Mouse (Mus musculus) intestine, embryonic 16.5 days (tissue): ENCODE measurements around the gene Reep3. TPM values are rescaled to one million over a fixed set of nuclear protein-coding genes. Genes with fewer than 3 reads are reported as not detected.

Experiments
- ATAC-seq: fragments of 200-750 bp; cut with Nextera tagmentation; 2 replicates; pipeline ENCODE4 v1.8.0; 2017; ENCODE audit warnings: moderate TSS enrichment, moderate library complexity
- H3K27ac ChIP-seq: fragments of 300-500 bp; sonication (generic); 2 replicates; pipeline ENCODE4 v1.5.1; 2014; ENCODE audit warnings: mild to moderate bottlenecking, low read length
- H3K27me3 ChIP-seq: fragments of 300-500 bp; sonication (generic); replicated peaks from 2 replicates; pipeline ENCODE4 v1.6.1; 2014; ENCODE audit warnings: low read length, control low read depth, mixed read lengths; ENCODE audit not compliant: control insufficient read depth, insufficient read depth
- H3K36me3 ChIP-seq: fragments of 300-500 bp; sonication (generic); 2 replicates; pipeline ENCODE4 v1.6.1; 2014; ENCODE audit warnings: low read length, control low read depth; ENCODE audit not compliant: control insufficient read depth, insufficient read depth
- H3K4me1 ChIP-seq: fragments of 300-500 bp; sonication (generic); 2 replicates; pipeline ENCODE4 v1.6.1; 2014; ENCODE audit warnings: low read length, control low read depth, mixed read lengths; ENCODE audit not compliant: control insufficient read depth, insufficient read depth
- H3K4me2 ChIP-seq: fragments of 300-500 bp; sonication (generic); 2 replicates; pipeline ENCODE4 v1.6.1; 2014; ENCODE audit warnings: low read depth, low read length, control low read depth
- H3K4me3 ChIP-seq: fragments of 300-500 bp; sonication (generic); 2 replicates; pipeline ENCODE4 v1.5.1; 2014; ENCODE audit warnings: mild to moderate bottlenecking, low read length
- H3K9ac ChIP-seq: fragments of 300-500 bp; sonication (generic); 2 replicates; pipeline ENCODE4 v1.6.1; 2014; ENCODE audit warnings: low read depth, low read length
- H3K9me3 ChIP-seq: fragments of 300-500 bp; sonication (generic); 2 replicates; pipeline ENCODE4 v1.6.1; 2016; ENCODE audit warnings: low read length, control low read depth; ENCODE audit not compliant: control insufficient read depth
- WGBS: fragments of 180-500 bp; shearing (Covaris S2); extraction: QIAGEN DNeasy Blood & Tissue Kit; methylation state at CpG from one replicate; pipeline ENCODE4 v1.1.7; 2014; 5-methylcytosine and 5-hydroxymethylcytosine counted together
- polyA plus RNA-seq: library from polyadenylated mRNA; unstranded; fragments of >200 nt; fragmentation: Nextera tagmentation; extraction: Ambion mirVana; gene quantifications from 2 replicates; pipeline ENCODE4 v1.2.1, GENCODE M21; 2015

Reep3 gene
- polyA plus RNA-seq = 36.2 and 42.1 TPM in 2 replicates

DNA sequence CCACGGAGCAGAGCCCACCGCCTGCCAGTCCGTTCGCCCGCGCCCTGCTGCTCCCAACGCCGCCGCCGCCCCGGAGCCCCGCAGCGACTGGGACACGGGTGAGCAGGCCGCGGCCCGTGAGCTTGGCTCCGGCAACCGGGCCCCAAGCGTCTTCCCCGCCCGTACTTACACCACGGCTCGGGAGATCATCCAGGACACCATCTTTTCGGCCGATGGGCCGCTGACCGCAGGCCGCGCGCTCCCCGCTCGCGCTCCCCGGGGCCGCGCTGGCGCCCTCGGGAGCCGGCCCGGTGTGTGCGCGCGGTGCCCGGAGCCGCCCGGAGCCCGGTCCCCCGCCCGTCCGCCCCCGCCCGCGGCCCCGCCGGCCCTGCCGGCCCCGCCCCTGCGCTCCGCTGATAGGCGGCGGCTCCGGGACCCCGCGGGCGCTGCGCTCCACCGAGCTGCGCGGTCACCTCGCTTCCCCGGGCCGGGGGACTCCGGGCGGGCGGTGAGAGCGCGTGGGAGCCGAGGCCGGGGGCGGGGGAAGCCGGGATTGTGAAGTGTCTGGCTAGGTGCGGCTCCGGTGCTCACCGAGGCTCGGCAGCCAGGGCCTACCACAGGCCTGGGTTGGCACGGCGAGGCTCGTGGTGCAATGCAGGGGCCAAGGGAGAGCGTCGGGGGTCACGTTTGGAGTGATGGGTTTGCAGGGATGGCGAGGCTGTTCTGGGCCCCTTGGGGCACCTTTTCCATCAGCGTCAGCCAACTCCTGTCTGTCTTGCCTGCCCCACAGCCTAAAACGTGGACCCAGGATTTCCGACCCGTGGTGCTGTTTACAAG, at the start of gene Reep3:
Gene Reep3 (minus strand): TSS at position 325 of the 816 bp plus-strand sequence.
- peak within 1 kb of the TSS; percentile 69 for H3K4me2 ChIP-seq
- no peaks in the 10 kb centered on the region for H3K36me3 ChIP-seq
- under 1% methylated on average over 90 of the region's 97 CpGs for WGBS
- no peaks in the 10 kb centered on the region for H3K27me3 ChIP-seq
- peak within 1 kb of the TSS; percentile 71 for H3K4me3 ChIP-seq
- no peaks in the 10 kb centered on the region for H3K9me3 ChIP-seq
- ATAC-seq = peak; percentile 88
- H3K4me1 ChIP-seq = peaks cover 28% of the 10 kb centered on the region
- peak within 1 kb of the TSS; percentile 99 for H3K27ac ChIP-seq
- H3K9ac ChIP-seq = peak within 1 kb of the TSS; percentile 92

DNA sequence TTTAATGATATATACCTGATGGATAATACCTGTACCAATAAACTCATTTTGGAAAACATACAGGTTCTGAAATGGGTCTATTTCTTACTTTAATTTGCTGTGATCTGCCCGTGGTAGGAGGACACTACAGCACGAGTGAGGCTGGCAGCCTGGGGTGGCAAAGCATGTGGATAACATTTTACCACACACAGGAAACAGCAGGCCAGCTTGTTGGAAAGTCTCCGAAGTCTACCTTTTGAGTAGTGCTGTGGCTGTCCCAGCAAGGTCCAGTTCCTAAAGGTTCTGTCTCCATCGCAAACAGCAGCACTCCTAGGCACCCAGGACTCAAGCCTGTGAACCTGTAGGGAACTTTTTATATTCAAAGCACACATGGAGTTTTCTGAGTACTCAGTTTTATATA, 48.9 kb upstream of the Reep3 start:
- H3K4me3 ChIP-seq = no peak overlapping the region
- H3K4me2 ChIP-seq = no peak overlapping the region
- H3K9me3 ChIP-seq = no peaks in the 10 kb centered on the region
- no peak for ATAC-seq
- no peaks in the 10 kb centered on the region for H3K36me3 ChIP-seq
- whole genome bisulfite sequencing = 85% methylated on average over 4 of the region's 4 CpGs
- H3K4me1 ChIP-seq = no peaks in the 10 kb centered on the region; the same call in 1 of the 2 replicates
- H3K27ac ChIP-seq = no peak overlapping the region
- H3K9ac ChIP-seq = no peak overlapping the region
- H3K27me3 ChIP-seq = no peaks in the 10 kb centered on the region

DNA sequence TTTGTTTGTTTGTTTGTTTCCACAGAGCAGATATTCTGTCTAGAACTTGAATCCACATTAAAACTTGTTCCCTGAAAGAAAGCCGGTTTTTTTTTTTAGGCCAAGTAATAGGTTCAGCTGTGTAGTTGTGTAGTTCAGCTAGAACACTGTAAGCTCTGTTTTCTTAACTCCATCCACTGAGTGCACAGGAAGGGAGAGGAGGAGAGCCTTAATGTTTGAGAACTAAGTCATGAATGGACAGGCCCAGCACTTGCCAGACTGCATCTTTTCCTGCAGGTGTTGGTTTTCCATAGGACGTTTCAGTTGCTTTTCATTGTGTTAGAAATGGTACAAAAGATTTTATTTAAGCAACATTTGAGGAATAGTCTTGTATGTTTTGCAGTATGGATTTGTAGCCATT, 47.5 kb upstream of the Reep3 start:
- Histone ChIP-seq H3K4me2 (no peak overlapping the region), H3K9ac (no peak overlapping the region), H3K36me3 (no peaks in the 10 kb centered on the region), H3K4me3 (no peak overlapping the region), H3K9me3 (no peaks in the 10 kb centered on the region), H3K27me3 (no peaks in the 10 kb centered on the region), H3K4me1 (no peaks in the 10 kb centered on the region; the same call in 1 of the 2 replicates), H3K27ac (no peak overlapping the region)
- WGBS = 78% methylated on average over 2 of the region's 2 CpGs
- ATAC-seq = no peak

DNA sequence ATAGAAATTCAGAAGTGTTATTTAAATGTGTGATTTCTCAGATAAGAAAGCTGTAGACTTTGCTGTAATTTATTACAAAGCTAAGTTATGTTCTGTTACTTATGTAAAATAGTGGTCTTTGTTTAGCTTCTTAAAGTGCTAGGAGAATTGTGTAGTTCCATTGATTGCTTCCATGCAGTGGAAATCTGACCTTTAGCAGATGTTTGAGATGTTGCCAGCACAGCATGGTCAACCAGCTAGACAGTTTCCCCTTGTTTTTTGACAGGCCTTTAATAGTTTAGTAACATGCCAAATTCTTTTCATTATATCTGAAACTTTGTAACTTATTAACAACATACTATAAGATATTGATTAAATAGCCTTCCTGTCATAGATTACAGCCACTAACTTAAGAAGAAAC, 46.9 kb upstream of the Reep3 start:
- H3K27me3 ChIP-seq = no peaks in the 10 kb centered on the region
- H3K4me1 ChIP-seq = no peaks in the 10 kb centered on the region; the same call in 1 of the 2 replicates
- no peak overlapping the region for H3K4me2 ChIP-seq
- H3K4me3 ChIP-seq = no peak overlapping the region
- ATAC-seq = no peak
- H3K27ac ChIP-seq = no peak overlapping the region
- no peak overlapping the region for H3K9ac ChIP-seq
- no peaks in the 10 kb centered on the region for H3K36me3 ChIP-seq
- no peaks in the 10 kb centered on the region for H3K9me3 ChIP-seq

DNA sequence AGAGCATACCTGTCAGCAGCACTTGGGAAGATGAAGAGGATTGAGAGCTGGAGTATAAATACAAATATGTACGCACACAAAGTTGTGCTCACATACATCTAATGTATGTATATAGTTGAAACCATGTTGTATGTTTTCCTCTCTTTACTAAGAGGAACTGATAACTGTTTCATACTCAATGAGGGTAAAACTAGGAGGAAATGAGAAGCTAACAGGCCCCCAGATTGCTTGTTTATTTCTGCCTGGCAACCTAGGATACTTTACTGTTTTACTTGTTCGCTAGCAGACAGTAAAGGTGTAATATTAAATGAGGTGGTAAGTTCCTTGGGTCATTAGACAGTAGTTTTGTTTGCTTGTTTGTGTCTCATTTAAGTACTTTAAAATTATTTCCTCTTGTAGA, 40.7 kb upstream of the Reep3 start:
- 93% methylated on average over 2 of the region's 2 CpGs for whole genome bisulfite sequencing
- no peak overlapping the region for H3K27ac ChIP-seq

DNA sequence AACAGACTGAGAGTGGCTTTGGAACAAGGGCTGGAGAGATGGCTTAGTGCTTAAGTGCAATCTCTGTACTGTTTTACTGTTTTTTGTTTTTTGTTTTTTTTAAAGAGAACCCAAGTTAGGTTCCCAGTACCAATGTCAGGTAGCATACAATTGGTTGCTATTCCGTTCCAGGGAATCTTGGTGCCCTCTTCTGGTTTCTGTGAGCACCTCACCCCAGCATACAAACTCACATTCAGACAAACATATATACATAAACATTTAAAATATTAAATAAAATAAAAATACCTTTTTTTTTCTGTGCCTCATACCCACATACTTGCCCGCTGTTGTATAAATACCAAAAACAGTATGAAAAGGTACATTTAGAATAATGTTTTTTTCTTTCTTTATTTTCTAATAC, 37.6 kb upstream of the Reep3 start:
- Histone ChIP-seq H3K9me3 (no peaks in the 10 kb centered on the region), H3K27me3 (no peaks in the 10 kb centered on the region), H3K9ac (no peak overlapping the region), H3K4me1 (peaks cover 3% of the 10 kb centered on the region; the same call in 1 of the 2 replicates), H3K27ac (no peak overlapping the region), H3K4me3 (no peak overlapping the region), H3K36me3 (no peaks in the 10 kb centered on the region), H3K4me2 (no peak overlapping the region)
- no peak for ATAC-seq
- 91% methylated on average over 2 of the region's 2 CpGs for WGBS

More for the DNA sequence above, 40.7 kb upstream of the Reep3 start:
- H3K9me3 ChIP-seq = no peaks in the 10 kb centered on the region
- H3K9ac ChIP-seq = no peak overlapping the region
- no peaks in the 10 kb centered on the region for H3K36me3 ChIP-seq
- no peaks in the 10 kb centered on the region; the same call in 1 of the 2 replicates for H3K4me1 ChIP-seq
- H3K4me2 ChIP-seq = no peak overlapping the region
- no peak for ATAC-seq
- H3K4me3 ChIP-seq = no peak overlapping the region
- no peaks in the 10 kb centered on the region for H3K27me3 ChIP-seq

DNA sequence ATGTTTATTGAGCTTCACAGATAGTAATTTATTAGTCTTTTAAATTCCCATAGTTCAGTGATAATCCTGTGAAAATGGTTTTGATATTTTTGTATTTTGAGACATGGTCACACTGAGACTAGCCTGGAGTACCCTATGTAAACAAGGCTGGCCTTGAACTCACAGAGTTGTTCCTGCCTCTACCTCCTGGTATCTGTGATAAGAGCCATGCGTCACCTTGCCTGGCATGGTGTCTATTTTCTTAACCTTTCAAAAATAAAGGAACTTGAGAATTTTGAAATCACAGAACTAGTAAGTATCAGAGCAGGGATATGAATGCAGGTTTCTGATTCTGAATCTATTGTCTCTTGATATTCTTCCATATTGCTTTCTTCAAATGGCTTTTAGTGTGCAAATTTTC, 35.0 kb upstream of the Reep3 start:
- Histone ChIP-seq H3K4me3 (no peak overlapping the region), H3K36me3 (no peaks in the 10 kb centered on the region), H3K4me2 (no peak overlapping the region), H3K9ac (no peak overlapping the region), H3K27me3 (no peaks in the 10 kb centered on the region), H3K9me3 (no peaks in the 10 kb centered on the region), H3K27ac (no peak overlapping the region), H3K4me1 (peaks cover 11% of the 10 kb centered on the region; the same call in 1 of the 2 replicates)
- ATAC-seq = no peak
- 67% methylated on average over 1 of the region's 1 CpGs for WGBS

DNA sequence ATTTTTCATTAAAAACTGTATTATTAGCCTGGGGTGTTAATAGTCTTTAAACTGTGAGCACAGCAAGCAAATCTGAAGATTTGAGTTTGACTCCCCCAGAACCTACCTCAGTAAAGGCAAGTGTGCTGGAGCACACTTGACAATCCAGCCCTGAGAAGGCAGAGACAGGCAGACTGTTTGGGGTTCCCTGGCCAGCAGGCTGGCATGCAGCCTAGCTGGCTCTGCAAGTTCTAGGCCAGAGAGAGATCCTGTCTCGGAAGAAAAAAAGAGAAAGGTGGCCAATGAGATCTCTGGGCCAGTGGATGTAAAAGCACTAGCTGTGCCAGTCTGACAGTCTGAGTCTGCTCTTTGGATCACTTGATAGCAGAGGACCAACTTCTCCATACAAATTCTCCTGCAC, 32.8 kb upstream of the Reep3 start:
- 64% methylated on average over 1 of the region's 1 CpGs for WGBS
- ATAC-seq = no peak

DNA sequence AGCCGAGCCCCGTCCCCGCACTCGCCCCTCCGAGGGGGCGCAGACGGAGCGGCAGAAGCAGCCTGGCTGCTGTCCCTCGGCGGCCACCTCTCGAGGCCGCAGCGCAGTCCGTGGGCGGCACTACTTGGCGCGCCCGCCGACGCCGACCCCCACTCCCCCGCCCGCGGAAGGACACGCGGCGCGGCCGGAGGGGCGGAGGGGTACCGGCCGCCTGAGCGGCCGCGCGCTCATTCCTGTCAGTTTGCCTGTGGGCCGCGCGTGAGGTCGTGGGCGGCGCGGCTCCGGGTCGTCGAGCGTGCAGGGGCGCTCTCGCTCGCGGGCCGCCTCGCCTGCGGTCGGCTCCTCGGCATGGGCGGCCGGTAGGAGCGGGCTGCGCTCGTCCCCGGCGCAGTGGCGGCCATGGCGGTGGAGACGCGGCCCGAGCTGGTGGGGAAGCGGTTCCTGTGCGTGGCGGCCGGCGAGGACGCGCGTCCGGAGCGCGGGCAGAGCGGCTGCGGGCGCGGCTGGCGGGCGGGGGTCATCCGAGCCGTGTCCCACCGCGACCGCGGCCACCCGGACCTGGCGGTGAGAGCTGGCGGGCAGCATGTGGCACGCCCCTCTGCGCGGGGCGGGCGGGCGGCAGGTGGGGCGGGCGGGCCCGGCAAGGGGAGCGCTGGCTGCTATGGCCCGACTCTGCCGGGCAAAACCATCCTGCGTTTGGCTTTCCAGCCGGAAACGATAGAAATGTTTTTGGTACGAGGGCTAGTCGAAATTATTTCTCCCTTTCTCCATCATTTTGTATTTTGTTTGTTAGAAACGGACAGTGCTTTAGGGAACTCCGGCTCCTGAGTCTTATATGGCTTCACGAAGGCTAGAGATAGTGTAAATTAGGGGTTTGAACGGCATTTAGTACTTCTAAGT, 30.4 kb upstream of the Reep3 start:
- under 1% methylated on average over 100 of the region's 115 CpGs for WGBS
- no peaks in the 10 kb centered on the region for H3K9me3 ChIP-seq

More for the DNA sequence above, 32.8 kb upstream of the Reep3 start:
- no peaks in the 10 kb centered on the region for H3K27me3 ChIP-seq
- H3K4me3 ChIP-seq = no peak overlapping the region
- H3K27ac ChIP-seq = no peak overlapping the region
- H3K9ac ChIP-seq = no peak overlapping the region
- H3K4me2 ChIP-seq = no peak overlapping the region
- H3K36me3 ChIP-seq = no peaks in the 10 kb centered on the region
- no peaks in the 10 kb centered on the region for H3K9me3 ChIP-seq
- H3K4me1 ChIP-seq = peaks cover 14% of the 10 kb centered on the region; the same call in 1 of the 2 replicates

More for the DNA sequence above, 30.4 kb upstream of the Reep3 start:
- Histone ChIP-seq H3K27me3 (no peaks in the 10 kb centered on the region), H3K9ac (peak overlapping the region; percentile 85), H3K4me2 (peak overlapping the region; percentile 97), H3K4me1 (peaks cover 14% of the 10 kb centered on the region; the same call in 1 of the 2 replicates), H3K36me3 (no peaks in the 10 kb centered on the region), H3K4me3 (peak overlapping the region; percentile 97), H3K27ac (peak overlapping the region; percentile 83)
- peak; percentile 82 for ATAC-seq
